Mouse (Mus musculus): Measurements from ENCODE around the gene Lgals3bp.

DNA sequence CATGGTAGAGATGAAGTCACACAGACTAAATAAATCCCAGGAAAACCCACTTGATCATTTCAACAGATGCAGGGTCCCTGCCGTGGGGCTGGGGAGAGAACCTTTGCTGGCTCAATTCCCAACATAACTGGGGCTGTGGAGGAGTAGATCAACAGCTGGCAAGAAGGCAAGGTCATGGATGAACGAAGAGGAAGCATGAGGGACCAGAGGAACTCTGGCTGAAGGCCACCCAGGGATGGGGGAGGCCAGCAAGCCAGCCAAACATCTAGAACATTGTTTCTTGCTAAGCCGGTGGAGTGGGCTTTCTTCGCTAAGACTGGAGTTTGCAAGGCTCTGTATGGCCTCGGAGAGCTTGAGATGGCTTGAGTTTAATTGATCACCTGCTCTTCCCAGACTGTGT, 26.0 kb downstream of the Lgals3bp start:
- TF ChIP-seq EP300 (IDR thresholded peaks at IDR 0.05; ENCODE audit: low read depth) (no peak), CTCF (IDR thresholded peaks at IDR 0.05; ENCODE audit: low read depth) (no peak)
